Mouse (Mus musculus): ENCODE data around the gene Tmx2.

DNA sequence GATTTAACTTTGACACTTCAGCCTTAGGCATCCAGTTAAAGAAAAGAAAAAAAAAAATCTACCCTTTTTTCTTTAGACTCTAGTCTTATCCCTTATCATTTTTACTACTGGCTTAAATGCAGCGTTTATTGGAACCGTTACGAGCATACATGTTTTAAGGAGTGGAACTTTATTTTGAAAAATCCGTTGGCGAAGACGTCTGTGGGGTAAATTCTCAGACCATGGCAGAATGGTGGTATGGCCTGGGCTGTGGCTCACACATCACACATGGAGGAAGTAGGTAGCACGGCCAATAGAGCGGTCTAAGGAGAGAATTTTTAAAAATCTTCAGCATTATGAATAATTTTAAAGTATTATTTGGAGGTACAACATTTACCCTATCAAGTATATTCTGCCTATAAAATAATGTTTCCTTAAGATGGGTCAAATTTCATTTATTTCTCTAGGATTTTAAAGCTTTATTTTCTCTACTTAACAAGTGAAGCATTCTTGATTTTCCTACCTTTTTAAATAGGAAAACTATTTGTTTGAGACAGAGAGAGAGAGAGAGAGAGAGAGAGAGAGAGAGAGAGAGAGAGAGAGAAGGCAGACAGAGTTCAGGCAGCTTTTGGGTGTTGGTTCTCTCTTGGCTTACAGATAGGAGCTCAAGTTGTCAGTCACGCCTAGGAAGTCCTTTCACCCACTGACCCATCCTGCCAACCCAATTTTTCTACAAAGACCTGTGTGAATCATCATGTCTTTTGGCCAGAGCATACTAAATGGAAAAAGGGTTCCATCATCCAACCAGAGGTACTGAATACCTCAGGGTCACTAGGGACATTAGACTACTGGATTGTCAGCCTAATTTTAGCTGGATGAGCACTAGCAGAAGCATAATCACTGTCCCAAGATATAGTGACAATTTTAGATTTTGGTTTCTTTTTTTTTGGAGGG, 37.7 kb upstream of the Tmx2 start:
- TF ChIP-seq TBP (IDR thresholded peaks at IDR 0.05; ENCODE audit: low read depth, low read length) (no peak), JUND (IDR thresholded peaks at IDR 0.05; ENCODE audit: low read depth, low read length) (peak; percentile 97)

Data from MEL (cell line).